Mouse (Mus musculus) B cell, adult 62 days (primary cell): Measurements from ENCODE around the gene Mmrn1. TPM values are rescaled to one million over a fixed set of nuclear protein-coding genes. Genes with fewer than 3 reads are reported as not detected.

Experiments
- total RNA-seq: library from RNA; stranded (reverse); gene quantifications from 4 replicates; pipeline ENCODE4 v1.2.4, GENCODE M21; 2023

Gene Mmrn1
- total RNA-seq, result 0.21 TPM in 1 of 4 replicates, not detected in the others

DNA sequence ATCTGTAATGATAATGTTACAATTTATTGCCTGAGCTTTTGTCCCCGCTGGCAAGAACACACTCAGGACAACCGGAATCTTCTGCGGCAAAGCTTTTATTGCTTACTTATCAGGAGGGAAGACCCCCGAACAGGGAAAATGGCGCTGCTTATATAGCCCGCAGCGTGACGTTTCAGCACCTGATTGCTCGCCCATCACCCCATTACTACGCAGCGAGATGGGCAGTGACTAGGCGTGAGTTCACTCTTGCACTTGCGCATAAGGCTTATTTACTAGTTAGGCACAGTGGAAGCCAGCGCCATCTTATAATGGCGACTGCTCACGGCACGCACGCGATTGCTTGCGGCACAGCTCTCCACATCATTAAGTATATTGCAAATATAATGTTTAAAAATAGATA, at the start of gene Mmrn1:
TSS of gene Mmrn1 (plus strand) at position 301 of the 400 bp plus-strand sequence.

Other genes starting within 250 kb of the Mmrn1 start
- 0.63 TPM in 1 of 4 replicates, not detected in the others for gene Snca, start 95.1 kb upstream of the Mmrn1 start, total RNA-seq